Mouse (Mus musculus) heart, adult 18-20 months (tissue): ENCODE data around the gene Il1rapl1. TPM values are rescaled to one million over a fixed set of nuclear protein-coding genes. Genes with fewer than 3 reads are reported as not detected.

Experiments
- DNase-seq, 2 experiments: peaks; one replicate each; pipeline ENCODE4 v3.0.0; 2021 to 2022; ENCODE audit warnings: mixed read lengths in 1 of 2
- long read RNA-seq, 2 experiments: library from polyadenylated mRNA; stranded (forward); transcript quantifications; one replicate each; pipeline ENCODE4 v2.0.0; 2021
- total RNA-seq, 2 experiments: library from RNA; stranded (reverse); gene quantifications; 2 replicates each; pipeline ENCODE4 v1.2.3; 2021

Gene Il1rapl1
- total RNA-seq: not detected
- long read RNA-seq, experiment 1: 0 reads
- long read RNA-seq, experiment 2, partial matches to known transcripts: 0 of 1 reads
- long read RNA-seq, experiment 2, other reads (novel, unspliced or antisense): 1 of 1 reads

DNA sequence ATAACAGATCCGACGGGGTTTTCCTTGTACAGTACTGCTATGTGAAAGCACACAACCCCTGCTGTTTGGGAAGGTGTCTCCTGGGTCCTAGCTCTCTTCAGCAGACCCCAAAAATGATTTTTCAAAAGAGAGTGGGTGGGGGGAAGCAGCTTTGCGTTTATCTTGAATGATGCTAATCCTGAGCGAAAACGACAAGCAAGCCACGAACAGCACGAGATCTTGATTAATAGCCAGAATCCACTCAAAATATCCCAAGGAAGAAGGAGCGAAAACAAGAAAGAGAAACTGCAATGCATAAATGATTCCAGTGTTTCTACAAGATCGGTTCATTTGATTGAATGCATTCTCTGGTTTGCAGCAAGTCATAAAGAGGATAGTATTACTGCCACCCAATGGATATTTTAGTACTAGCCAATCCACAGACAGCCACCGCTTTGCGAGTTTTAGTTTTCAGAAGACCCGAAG, at the start of gene Il1rapl1:
Il1rapl1 (minus strand) TSS at position 37 of the 465 bp plus-strand sequence.
- no peak for DNase-seq

DNA sequence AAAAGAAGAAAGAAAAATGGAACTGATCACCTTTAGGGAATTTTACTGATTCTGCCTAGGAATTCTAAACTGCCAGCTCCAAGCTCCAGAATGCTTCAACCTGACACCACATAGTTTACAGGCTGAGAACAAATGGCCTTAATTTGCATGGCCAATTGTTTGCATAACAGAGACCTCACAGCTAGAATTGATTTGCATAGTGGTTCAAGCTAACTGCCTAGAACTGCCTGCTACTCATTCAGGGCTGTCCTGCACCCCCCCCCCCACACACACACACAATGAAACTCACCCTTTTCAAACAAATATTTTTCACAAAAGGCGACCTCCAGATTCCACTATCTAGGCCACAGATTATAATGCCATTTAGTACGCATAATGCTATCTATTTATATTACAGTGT, 42.6 kb upstream of the Il1rapl1 start:
- no peak for DNase-seq

DNA sequence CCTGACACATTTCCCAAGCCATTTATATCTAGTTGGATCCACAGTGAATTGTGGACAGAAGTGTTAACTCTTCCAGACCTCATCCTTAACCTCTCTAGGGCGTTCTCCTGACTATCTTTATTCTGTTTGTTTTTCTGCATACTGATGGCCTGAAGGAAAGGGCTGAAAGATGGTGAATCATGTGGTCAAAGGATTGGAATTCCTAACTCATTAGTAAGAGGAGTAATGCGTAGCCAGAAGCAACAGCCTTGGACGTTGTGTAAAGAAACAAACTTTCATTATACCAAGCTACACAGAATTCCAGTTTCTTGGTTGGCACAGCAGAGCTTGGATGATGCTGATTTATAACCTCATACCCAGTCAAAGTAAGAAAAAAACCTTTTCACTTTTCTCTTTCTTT, 10.2 kb upstream of the Il1rapl1 start:
- no peak for DNase-seq

DNA sequence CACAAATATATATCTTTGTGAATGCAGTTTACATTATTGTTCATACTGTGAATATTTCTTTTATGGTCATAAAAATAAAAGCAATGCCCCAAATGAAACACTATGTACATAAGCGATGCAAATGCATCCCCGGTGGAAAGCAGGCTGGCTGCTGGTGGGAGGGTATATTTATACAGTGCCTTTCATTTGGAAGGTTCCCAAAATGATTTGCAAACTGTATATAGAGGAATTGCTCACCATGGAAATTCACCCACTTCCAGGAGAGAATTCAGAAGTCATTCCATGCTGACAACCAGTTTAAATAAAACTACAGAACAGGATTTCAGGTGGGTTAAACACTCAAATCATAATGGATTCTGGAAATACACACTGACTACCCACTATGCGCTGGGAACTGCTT, 4.6 kb upstream of the Il1rapl1 start:
- no peak for DNase-seq

DNA sequence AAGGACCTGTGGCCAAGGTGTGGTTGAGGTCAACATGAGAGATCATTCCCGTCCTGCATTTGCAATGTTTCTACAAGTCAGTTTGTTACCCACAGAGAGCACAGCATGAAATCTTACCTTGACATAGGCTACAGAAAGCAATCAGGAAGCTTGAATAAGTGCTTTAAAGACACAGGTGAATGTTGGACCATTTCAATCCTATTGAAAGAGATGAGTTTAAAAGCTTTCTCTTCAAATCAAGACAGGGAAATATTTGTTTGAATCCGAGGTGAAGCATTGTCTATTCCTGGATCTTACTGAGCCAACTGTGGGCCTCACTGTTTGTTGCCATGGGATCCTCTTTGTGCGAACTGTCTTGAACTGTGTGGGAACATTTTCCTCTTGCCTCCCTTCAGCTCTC, 2.4 kb upstream of the Il1rapl1 start:
- DNase-seq: no peak

DNA sequence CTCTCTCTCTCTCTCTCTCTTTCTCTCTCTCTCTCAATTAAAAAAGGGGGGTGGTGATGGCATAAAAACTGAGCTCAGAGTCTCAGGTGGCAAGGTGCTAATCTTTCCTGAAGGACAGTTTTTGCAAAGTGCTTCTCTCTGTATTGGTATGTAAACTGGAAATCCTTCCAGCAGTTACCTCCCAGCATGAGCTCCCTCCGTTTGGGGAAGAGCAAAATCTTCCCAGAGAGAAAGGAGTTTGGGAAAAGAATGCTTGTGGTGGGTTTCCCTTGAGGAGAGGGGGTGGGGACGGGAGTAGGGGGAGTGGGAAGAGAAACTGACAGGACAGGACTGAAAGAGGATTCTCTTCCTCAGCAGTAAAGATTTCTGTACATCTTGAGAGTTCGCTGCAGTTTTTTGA, 881 bp upstream of the Il1rapl1 start:
- DNase-seq: no peak

DNA sequence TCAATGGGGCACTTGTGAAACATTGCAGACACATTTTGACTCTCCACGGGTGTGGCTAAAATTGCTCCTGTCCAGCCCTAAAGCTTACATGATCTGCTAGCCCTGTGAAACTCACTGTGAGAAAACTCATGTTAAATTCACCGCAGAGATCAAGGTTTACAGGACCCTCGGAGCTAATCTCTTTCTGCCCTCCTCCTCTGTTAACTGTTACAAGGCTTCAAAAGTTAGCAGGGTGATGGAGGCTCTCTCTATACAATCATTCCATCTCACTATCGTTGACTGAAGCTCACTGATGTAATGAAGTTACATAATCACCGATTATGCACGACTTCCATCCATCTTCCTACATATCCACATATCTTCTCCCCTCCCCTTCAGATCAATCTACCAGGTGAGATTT, 1.9 kb downstream of the Il1rapl1 start:
- no peak for DNase-seq

DNA sequence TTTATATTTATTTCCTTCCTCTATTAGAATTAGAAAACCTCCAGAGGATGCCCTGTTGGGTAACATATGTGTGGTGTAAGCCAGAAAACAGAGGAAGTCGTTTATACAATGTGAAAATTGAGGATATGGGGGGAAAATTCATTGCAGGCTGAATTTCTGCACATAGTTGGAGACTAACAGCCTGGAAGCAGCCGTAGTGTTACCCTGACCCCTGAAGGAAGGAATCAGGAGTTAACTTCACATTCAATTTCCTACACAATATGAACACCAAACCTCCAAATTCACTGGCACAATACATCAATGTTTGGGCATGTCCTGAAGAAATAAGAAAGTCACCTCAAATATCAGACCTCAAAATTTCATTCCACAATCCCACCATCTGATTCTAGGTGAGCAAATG, 3.2 kb downstream of the Il1rapl1 start:
- no peak for DNase-seq

DNA sequence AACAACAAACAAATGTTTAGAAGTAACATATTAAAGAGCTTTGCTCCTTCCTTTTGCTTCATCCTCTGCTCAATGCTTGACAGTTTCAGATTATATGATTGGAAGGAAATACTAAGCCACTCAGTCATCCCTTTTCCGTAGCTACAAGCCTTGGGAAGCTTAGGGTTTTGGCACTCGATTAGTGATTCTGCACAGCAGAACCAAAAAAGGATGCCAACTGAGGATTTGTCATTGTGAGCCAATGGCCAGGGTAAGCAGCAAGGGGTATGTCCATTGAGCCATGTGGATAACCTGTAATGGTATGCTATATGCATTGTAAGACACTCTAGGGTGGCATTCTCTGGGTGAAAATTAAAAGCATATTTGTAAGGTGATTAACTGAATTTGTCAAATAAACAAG, 5.7 kb downstream of the Il1rapl1 start:
- DNase-seq: no peak

DNA sequence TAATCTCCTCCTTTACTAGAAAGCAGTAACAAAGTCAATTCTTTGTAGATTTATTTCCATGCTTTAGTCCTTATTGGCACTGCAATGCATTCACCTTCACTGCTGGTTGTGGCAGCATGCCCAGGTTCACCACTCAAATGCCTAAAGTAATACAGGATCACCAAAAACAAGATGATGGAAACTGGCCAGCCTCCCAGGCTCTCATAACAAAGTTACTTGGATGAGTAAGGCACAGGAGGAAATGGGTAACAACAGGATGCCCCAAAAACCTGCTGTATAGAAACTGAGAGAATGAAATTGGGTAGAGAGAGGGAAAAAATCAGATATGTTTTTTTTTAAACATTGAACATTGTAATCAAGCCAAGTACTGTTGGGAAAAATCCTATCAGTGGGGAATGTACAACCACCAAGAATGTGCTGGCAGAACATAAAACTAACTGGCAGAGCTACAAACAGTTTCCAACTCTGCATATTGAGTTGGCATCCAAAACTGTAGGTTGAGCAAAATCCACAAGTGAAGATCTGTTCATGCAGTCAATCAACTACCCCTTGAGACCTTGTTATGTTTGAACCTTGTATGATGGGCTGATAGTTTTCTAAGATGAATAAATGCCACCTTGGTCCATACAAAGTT, 21.4 kb downstream of the Il1rapl1 start:
- no peak for DNase-seq

DNA sequence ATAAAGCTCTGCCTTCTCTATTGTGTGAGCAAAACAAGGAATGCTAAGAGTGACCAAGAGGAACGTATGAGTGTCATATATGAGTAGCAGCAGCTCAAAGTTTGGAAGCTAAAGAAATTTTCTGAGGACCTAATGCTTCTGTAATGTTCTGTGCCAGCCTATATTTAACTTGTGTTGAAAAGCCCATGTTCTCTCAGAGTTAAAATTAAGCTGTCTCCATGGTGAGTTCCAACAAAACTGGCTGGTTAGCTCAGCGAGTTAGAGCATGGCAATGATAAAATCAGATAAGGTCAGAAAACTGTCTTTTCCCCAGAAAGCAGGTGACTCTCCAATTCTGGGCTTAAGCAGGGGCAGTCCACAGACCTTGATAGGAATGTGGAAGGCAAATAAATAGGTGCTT, 25.6 kb downstream of the Il1rapl1 start:
- no peak for DNase-seq

DNA sequence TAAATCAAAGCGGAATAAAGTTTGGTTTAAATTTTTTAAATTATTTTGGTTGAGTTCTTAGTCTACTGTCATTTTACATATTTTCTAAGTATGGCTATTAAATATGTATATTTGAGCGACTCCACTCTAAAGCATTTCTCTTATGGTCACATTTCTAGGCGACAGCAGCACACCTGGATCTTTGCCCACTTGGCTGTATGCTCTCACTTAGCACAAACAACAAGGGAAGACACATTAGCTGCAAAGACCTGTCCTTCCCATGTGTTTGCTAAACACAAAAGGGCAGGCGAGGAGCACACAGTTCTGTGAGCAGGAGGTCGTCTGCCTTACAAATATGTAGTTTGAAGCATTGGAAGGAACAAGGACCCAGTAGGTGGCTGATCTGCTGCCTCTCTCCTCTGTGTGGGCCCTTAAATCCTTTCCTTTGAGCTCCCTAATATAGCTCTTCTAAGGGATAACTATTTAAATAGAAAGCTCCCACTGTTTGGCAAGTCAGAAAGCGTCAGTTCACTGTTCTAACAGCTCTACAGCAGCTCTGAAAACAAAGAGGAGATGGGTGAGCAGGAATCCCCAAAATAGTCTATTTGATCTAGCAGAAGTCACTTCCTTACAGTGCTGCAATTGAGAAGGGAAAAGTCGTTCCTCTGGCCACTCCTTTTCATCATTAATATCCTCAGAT, 42.6 kb downstream of the Il1rapl1 start:
- DNase-seq: no peak

DNA sequence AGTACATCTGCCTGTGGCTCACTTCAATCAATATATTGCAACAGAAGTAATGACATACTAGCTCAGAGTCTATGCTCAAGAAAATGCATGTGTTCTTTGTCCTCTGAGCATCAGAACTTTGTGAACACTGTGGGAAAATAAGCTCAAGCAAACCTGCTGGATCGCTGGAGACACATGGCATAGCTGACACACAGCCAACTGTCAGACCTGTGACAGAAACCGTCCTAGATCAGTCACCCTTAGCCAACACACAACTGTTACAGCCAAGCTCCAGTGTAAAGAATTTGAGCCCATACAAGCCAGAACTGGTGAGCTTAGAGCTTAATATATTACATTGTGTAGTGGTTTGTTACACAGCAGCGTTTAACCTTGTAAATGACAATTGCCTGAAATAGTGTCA, 45.1 kb downstream of the Il1rapl1 start:
- peak in 1 of 2 experiments; percentile 4 for DNase-seq

DNA sequence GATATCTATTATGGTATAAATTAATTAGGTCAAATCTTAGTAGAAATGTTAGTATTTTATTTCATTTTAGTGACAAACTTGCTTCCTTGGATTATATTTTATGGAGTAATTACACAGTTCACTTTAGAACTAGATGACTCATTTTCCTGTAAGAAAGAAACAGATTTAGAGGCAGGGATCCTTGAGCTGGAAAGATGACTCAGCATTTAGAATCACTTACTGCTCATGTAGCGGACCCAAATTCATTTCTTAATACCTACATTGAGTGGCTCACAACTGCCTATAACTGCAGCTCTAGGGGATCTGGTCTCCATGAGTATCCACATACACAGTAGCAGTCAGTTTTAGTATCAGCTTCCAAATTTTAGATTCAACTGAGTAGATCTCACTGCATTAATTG, 71.9 kb downstream of the Il1rapl1 start:
- no peak for DNase-seq

DNA sequence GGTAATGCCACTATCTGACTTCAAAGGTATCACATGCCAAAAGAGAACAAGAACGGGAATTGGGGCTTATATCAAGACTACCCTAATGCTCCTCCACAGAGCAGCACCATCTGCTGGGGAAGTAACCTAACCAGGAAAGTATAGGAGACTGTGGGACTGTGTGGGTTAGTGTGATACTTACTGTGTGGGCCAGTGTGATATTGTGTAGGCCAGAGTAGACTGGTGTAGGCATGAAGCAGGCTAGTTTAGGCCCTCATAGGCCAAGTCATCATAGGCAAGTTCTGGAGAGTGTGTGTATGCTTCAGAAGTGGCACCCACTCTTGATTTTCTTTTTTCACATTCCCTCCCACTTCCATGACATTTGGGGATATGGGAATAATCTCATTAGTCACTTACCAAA, 76.5 kb downstream of the Il1rapl1 start:
- no peak for DNase-seq

DNA sequence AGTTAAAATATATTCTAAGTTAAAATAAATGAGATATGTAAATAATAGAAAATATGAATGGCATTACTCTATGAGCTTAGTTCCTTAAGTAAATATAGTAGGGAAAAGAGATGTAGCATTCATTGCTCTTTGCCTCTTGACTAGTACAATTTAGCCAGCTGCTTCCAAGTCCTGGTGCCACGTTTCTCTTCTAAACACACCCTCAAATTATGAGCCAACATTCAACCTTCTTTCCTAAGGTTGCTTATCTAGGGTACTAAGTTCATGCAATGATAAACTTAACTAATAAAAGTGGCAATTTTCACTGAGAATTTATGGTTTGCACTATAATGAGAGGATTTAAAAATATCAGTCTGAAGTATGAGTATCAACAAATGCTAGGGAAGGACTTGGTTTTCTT, 218.3 kb downstream of the Il1rapl1 start:
- no peak for DNase-seq

DNA sequence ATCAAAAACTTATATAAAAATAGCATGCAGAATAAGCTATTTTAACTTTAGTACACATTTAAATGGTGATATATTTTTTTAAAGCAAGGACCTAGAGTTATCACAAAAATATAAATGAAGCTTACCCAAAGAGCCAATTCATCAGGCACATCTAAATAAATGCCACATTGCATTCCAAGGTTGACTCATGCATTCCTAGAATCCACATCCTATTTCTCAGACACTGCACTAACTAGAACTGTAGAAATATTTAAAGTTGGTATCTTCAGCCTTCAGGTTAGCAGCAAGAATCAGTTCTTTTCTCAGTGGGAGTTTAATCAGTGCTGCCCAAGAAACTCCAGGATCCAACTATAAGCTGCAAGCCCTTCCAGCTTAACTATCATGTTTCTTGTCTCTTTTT, 223.5 kb downstream of the Il1rapl1 start:
- DNase-seq: no peak

DNA sequence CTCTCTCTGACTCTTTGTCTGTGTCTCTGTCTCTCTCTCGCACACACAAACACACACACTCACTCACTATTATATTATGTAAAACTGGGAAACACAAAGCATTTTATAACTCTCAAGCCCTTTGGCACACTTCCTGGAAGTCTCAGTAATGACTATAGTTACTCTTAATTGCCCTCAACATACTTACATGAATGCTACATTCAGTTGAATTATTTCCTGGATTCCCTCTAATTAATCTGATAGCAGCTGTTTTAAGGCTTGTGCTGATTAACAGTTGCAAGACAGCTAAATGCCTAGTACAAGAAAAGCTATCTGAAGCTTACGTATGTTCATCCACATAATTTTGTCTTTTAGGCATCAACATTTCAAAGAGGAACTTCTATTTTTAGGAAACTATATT, 261.3 kb downstream of the Il1rapl1 start:
- no peak for DNase-seq

DNA sequence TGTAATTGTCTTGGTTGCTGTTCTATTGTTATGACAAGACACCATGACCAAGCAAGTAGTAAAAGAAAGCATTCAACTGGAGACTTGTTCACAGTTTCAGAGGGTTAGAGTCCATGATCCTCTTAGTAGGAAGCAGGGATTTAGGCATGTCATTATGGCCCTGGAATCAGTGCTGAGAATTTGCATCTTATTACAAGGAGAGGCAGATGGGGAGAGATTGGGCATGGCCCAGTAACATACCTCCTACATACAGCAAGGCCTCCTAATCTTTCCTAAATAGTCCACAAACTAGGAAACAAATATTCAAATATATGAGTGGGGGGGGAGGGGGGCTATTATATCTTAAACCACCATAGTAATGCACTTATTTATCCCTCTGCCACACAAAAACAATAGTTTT, 301.6 kb downstream of the Il1rapl1 start:
- DNase-seq: no peak

DNA sequence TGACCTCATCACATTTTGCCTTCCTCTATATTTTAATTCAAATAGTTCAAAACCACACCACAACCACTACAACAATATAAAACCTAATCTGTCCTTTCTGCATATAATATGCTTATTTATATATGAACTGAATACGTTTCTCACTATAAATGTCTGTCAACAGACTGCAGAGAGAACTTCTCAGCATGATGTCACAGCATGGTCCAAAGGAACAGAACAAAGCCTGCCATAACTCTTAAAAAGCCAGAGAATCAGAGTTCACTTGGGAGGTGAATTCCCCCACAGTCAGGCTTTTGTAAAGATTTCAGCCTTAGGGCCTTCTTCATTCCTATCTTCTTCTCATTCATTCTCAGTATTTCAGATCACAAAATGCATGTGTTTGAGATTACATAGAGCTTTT, 307.7 kb downstream of the Il1rapl1 start:
- no peak for DNase-seq

DNA sequence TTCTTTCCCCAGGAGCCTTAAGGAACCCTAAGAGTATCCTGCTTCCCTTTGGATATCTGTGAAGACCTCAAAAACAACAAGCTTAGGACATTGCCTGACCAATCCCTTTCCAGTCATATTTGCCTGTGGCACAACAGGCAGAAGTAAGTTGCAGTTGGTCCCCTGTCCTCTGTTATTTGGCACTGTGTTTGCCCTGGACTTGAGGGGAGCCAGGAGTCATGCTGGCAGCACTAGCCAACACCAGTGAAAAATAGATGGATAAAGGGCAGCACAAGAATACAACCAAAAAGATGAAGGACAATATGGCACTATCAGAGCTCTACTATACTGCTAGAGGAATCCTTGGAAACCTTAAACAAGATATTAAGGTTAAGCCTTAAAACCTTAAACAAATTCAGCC, 322.4 kb downstream of the Il1rapl1 start:
- DNase-seq: no peak

DNA sequence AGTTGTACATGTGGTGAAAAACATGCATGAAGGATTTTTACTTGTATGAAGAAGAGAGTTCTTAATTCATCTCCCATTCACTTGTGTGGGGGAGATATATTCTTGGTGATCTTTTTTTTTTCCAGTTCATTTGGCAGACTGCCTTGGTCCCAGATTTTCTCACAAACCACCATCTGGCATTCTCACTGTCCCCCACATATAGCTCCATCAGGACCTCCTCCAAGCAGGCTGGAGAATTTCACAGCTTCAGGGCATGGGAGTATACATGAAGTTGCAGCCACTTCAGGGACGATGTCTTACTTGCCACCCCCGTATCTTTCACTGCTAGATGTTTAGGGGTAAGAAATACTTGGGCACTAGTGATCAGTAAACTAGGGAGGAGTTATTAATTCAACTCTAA, 404.9 kb downstream of the Il1rapl1 start:
- no peak for DNase-seq

DNA sequence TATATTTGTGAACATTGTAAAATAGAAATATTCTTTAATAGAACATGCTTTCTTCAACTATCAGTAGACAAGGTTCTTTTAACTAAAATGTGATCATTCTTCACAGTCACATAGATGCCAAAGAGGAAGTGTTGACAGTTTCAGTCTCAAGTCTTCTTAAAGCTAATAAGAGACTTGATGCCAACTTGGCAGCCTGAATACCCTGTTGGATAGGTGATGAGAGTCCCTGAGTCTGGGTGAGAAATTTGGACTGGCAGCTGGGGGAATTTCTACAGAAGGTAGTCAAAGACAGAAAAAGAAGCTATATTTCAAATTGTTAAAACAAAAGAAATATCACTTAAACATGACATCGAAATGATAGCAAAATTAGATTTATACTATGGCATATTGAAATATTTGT, 451.6 kb downstream of the Il1rapl1 start:
- DNase-seq: no peak

DNA sequence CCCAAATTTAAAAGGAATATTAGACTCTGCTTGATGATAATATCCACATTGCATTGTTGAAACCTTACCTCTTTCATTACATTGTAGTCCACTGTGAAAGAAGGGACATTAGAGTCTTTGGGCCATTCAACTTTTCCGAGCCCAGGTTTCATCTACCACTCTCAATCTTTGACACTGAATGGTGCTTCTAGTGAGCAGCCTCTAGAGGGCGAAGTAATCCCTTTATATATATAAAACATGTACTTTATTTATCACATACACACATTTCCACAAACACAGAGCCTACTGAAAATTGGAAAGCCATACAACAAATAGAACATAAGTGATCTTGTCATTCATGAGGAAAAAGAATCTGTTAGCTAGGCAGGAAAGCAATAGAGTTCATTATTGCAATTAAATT, 459.8 kb downstream of the Il1rapl1 start:
- no peak for DNase-seq
